Mouse (Mus musculus) bone marrow macrophage, adult 2 months (primary cell): ENCODE data around the gene Grin2c.

Experiments used
- CTCF ChIP-seq: IDR thresholded peaks from 2 replicates; pipeline ENCODE4 v1.5.1; 2012; ENCODE audit warnings: low read depth, mild to moderate bottlenecking, low read length, moderate library complexity
- POLR2A ChIP-seq: IDR thresholded peaks from 2 replicates; pipeline ENCODE4 v1.6.1; 2012; ENCODE audit warnings: mild to moderate bottlenecking, low read depth, low read length, borderline replicate concordance

GRCm38 (mm10) chr11:115265771-115266399 is 1.2 kb downstream of the Grin2c start:
- TF ChIP-seq CTCF: no peak
- no peak for TF ChIP-seq POLR2A
